Mouse (Mus musculus) olfactory bulb, adult 2 months (tissue): ENCODE results near the gene Gipr.

ENCODE experiments used
- CTCF ChIP-seq: fragments of 200-500 bp; IDR thresholded peaks from 2 replicates; pipeline ENCODE4 v1.5.1; 2012; ENCODE audit warnings: low read depth, mild to moderate bottlenecking, low read length, moderate library complexity; ENCODE audit not compliant: insufficient read depth
- POLR2A ChIP-seq: fragments of 200-500 bp; IDR thresholded peaks from 2 replicates; pipeline ENCODE4 v1.6.1; 2012; ENCODE audit warnings: mild to moderate bottlenecking, low read depth, low read length, moderate library complexity; ENCODE audit not compliant: insufficient read depth

GRCm38 (mm10) chr7:19208944-19209472 is 43.1 kb upstream of the Gipr start:
- TF ChIP-seq CTCF (no peak), POLR2A (no peak)
